Mouse (Mus musculus): ENCODE data around the gene Dlgap1. TPM values are rescaled to one million over a fixed set of nuclear protein-coding genes. Genes with fewer than 3 reads are reported as not detected.

Dlgap1 gene
- polyA plus RNA-seq, 1 experiment from 2014 or later = 2.4 TPM

- no peaks in the 10 kb centered on the region for H3K9me3 ChIP-seq
- no peaks in the 10 kb centered on the region for H3K27me3 ChIP-seq (ENCODE audit: insufficient read depth, poor library complexity, severe bottlenecking)
- 83% methylated on average over 1 of the region's 1 CpGs for WGBS
- no peak overlapping the region for H3K4me3 ChIP-seq
- H3K36me3 ChIP-seq = no peaks in the 10 kb centered on the region
- DNase-seq (ENCODE audit: low spot score) = no peak
- peaks cover 11% of the 10 kb centered on the region for H3K4me1 ChIP-seq (replicated peaks)
- H3K27ac ChIP-seq = no peak overlapping the region
These were observed 625.4 kb downstream of the Dlgap1 start for GRCm38 (mm10) chr17:70594277-70594676.

- Histone ChIP-seq H3K4me3 (no peak overlapping the region), H3K27ac (no peak overlapping the region), H3K36me3 (no peaks in the 10 kb centered on the region), H3K27me3 (ENCODE audit: insufficient read depth, poor library complexity, severe bottlenecking) (no peaks in the 10 kb centered on the region), H3K4me1 (replicated peaks) (no peaks in the 10 kb centered on the region), H3K9me3 (no peaks in the 10 kb centered on the region)
- DNase-seq (ENCODE audit: low spot score) = no peak
- WGBS = 91% methylated on average over 2 of the region's 2 CpGs
These were observed 627.5 kb downstream of the Dlgap1 start for GRCm38 (mm10) chr17:70596326-70596725.

GRCm38 (mm10) chr17:70600462-70600861, 631.6 kb downstream of the Dlgap1 start:
- WGBS = 82% methylated on average over 6 of the region's 6 CpGs

GRCm38 (mm10) chr17:70602051-70602450, 633.2 kb downstream of the Dlgap1 start:
- no peaks in the 10 kb centered on the region for H3K27me3 ChIP-seq (ENCODE audit: insufficient read depth, poor library complexity, severe bottlenecking)
- no peaks in the 10 kb centered on the region for H3K36me3 ChIP-seq
- no peaks in the 10 kb centered on the region for H3K9me3 ChIP-seq
- WGBS = 91% methylated on average over 7 of the region's 7 CpGs
- no peak overlapping the region for H3K27ac ChIP-seq
- H3K4me1 ChIP-seq (replicated peaks) = no peaks in the 10 kb centered on the region
- DNase-seq (ENCODE audit: low spot score) = no peak
- no peak overlapping the region for H3K4me3 ChIP-seq

More at GRCm38 (mm10) chr17:70600462-70600861, 631.6 kb downstream of the Dlgap1 start:
- no peak overlapping the region for H3K27ac ChIP-seq
- no peaks in the 10 kb centered on the region for H3K9me3 ChIP-seq
- H3K27me3 ChIP-seq (ENCODE audit: insufficient read depth, poor library complexity, severe bottlenecking) = no peaks in the 10 kb centered on the region
- H3K36me3 ChIP-seq = no peaks in the 10 kb centered on the region
- no peaks in the 10 kb centered on the region for H3K4me1 ChIP-seq (replicated peaks)
- DNase-seq (ENCODE audit: low spot score) = no peak
- no peak overlapping the region for H3K4me3 ChIP-seq

GRCm38 (mm10) chr17:70605659-70606058, 636.8 kb downstream of the Dlgap1 start:
- 87% methylated on average over 5 of the region's 5 CpGs for WGBS
- DNase-seq (ENCODE audit: low spot score) = no peak
- no peaks in the 10 kb centered on the region for H3K4me1 ChIP-seq (replicated peaks)
- no peak overlapping the region for H3K4me3 ChIP-seq
- H3K36me3 ChIP-seq = no peaks in the 10 kb centered on the region
- no peak overlapping the region for H3K27ac ChIP-seq
- no peaks in the 10 kb centered on the region for H3K27me3 ChIP-seq (ENCODE audit: insufficient read depth, poor library complexity, severe bottlenecking)
- H3K9me3 ChIP-seq = no peaks in the 10 kb centered on the region

GRCm38 (mm10) chr17:70612171-70612570, 643.3 kb downstream of the Dlgap1 start:
- Histone ChIP-seq H3K27ac (no peak overlapping the region), H3K4me1 (replicated peaks) (no peaks in the 10 kb centered on the region), H3K27me3 (ENCODE audit: insufficient read depth, poor library complexity, severe bottlenecking) (no peaks in the 10 kb centered on the region), H3K9me3 (no peaks in the 10 kb centered on the region), H3K36me3 (no peaks in the 10 kb centered on the region), H3K4me3 (no peak overlapping the region)
- 84% methylated on average over 6 of the region's 6 CpGs for WGBS
- DNase-seq (ENCODE audit: low spot score) = no peak

- Histone ChIP-seq H3K9me3 (no peaks in the 10 kb centered on the region), H3K27ac (no peak overlapping the region)
- 88% methylated on average over 7 of the region's 7 CpGs for WGBS
These were observed 645.0 kb downstream of the Dlgap1 start for GRCm38 (mm10) chr17:70613897-70614296.

GRCm38 (mm10) chr17:70614407-70615060, 645.7 kb downstream of the Dlgap1 start:
- no peaks in the 10 kb centered on the region for H3K4me1 ChIP-seq (replicated peaks)
- H3K27ac ChIP-seq = no peak overlapping the region
- no peaks in the 10 kb centered on the region for H3K9me3 ChIP-seq
- no peaks in the 10 kb centered on the region for H3K36me3 ChIP-seq
- DNase-seq (ENCODE audit: low spot score) = no peak
- 89% methylated on average over 5 of the region's 5 CpGs for WGBS
- H3K27me3 ChIP-seq (ENCODE audit: insufficient read depth, poor library complexity, severe bottlenecking) = no peaks in the 10 kb centered on the region
- no peak overlapping the region for H3K4me3 ChIP-seq

More at GRCm38 (mm10) chr17:70613897-70614296, 645.0 kb downstream of the Dlgap1 start:
- H3K4me1 ChIP-seq (replicated peaks) = no peaks in the 10 kb centered on the region
- no peaks in the 10 kb centered on the region for H3K36me3 ChIP-seq
- no peaks in the 10 kb centered on the region for H3K27me3 ChIP-seq (ENCODE audit: insufficient read depth, poor library complexity, severe bottlenecking)
- no peak overlapping the region for H3K4me3 ChIP-seq
- no peak for DNase-seq (ENCODE audit: low spot score)

GRCm38 (mm10) chr17:70622493-70622892, 653.6 kb downstream of the Dlgap1 start:
- no peak overlapping the region for H3K4me3 ChIP-seq
- H3K36me3 ChIP-seq = no peaks in the 10 kb centered on the region
- H3K27ac ChIP-seq = no peak overlapping the region
- no peaks in the 10 kb centered on the region for H3K27me3 ChIP-seq (ENCODE audit: insufficient read depth, poor library complexity, severe bottlenecking)
- no peaks in the 10 kb centered on the region for H3K4me1 ChIP-seq (replicated peaks)
- WGBS = 70% methylated on average over 8 of the region's 8 CpGs
- H3K9me3 ChIP-seq = no peaks in the 10 kb centered on the region
- no peak for DNase-seq (ENCODE audit: low spot score)

GRCm38 (mm10) chr17:70626396-70626795, 657.5 kb downstream of the Dlgap1 start:
- no peak for DNase-seq (ENCODE audit: low spot score)
- no peaks in the 10 kb centered on the region for H3K9me3 ChIP-seq
- no peaks in the 10 kb centered on the region for H3K36me3 ChIP-seq
- WGBS = 92% methylated on average over 9 of the region's 9 CpGs
- H3K27ac ChIP-seq = no peak overlapping the region
- no peaks in the 10 kb centered on the region for H3K27me3 ChIP-seq (ENCODE audit: insufficient read depth, poor library complexity, severe bottlenecking)
- peaks cover 8% of the 10 kb centered on the region for H3K4me1 ChIP-seq (replicated peaks)
- H3K4me3 ChIP-seq = no peak overlapping the region

GRCm38 (mm10) chr17:70626925-70627324, 658.1 kb downstream of the Dlgap1 start:
- 72% methylated on average over 6 of the region's 6 CpGs for WGBS
- DNase-seq (ENCODE audit: low spot score) = no peak
- no peaks in the 10 kb centered on the region for H3K36me3 ChIP-seq

GRCm38 (mm10) chr17:70629653-70630378, 660.9 kb downstream of the Dlgap1 start:
- Histone ChIP-seq H3K36me3 (no peaks in the 10 kb centered on the region), H3K4me1 (replicated peaks) (peaks cover 25% of the 10 kb centered on the region)

More at GRCm38 (mm10) chr17:70626925-70627324, 658.1 kb downstream of the Dlgap1 start:
- no peaks in the 10 kb centered on the region for H3K9me3 ChIP-seq
- no peak overlapping the region for H3K27ac ChIP-seq
- no peak overlapping the region for H3K4me3 ChIP-seq
- H3K27me3 ChIP-seq (ENCODE audit: insufficient read depth, poor library complexity, severe bottlenecking) = no peaks in the 10 kb centered on the region
- peaks cover 8% of the 10 kb centered on the region for H3K4me1 ChIP-seq (replicated peaks)

More at GRCm38 (mm10) chr17:70629653-70630378, 660.9 kb downstream of the Dlgap1 start:
- Histone ChIP-seq H3K27me3 (ENCODE audit: insufficient read depth, poor library complexity, severe bottlenecking) (no peaks in the 10 kb centered on the region), H3K4me3 (no peak overlapping the region), H3K27ac (peak overlapping the region; percentile 37; the same call in 1 of the 2 replicates), H3K9me3 (no peaks in the 10 kb centered on the region)
- WGBS = 67% methylated on average over 6 of the region's 6 CpGs
- DNase-seq (ENCODE audit: low spot score) = no peak
